Mouse (Mus musculus) cortical plate, adult 2 months (tissue): ENCODE results near the gene Actr3.

ENCODE experiments used
- CTCF ChIP-seq: fragments of 200-500 bp; IDR thresholded peaks from 2 replicates; pipeline ENCODE4 v1.5.1; 2011; ENCODE audit warnings: mild to moderate bottlenecking, control low read depth, low read length; ENCODE audit not compliant: insufficient read depth; ENCODE audit errors: extremely low read depth
- POLR2A ChIP-seq: fragments of 200-500 bp; IDR thresholded peaks from 2 replicates; pipeline ENCODE4 v1.6.1; 2011; ENCODE audit warnings: mild to moderate bottlenecking, low read length, control low read depth; ENCODE audit not compliant: insufficient read depth; ENCODE audit errors: extremely low read depth

- TF ChIP-seq CTCF (no peak), POLR2A (no peak)
These were observed 4.8 kb downstream of the Actr3 start for GRCm38 (mm10) chr1:125430737-125431136.
